Mouse (Mus musculus): ENCODE measurements around the gene Cpxm2. TPM values are rescaled to one million over a fixed set of nuclear protein-coding genes. Genes with fewer than 3 reads are reported as not detected.

Cpxm2 gene
- 2.6 TPM for polyA plus RNA-seq (2015; fragmentation: Illumina TruSeq; extraction: RNeasy Lipid Tissue Mini Kit (QIAGEN cat#74804); ENCODE audit: low read depth, low replicate concordance)

DNA sequence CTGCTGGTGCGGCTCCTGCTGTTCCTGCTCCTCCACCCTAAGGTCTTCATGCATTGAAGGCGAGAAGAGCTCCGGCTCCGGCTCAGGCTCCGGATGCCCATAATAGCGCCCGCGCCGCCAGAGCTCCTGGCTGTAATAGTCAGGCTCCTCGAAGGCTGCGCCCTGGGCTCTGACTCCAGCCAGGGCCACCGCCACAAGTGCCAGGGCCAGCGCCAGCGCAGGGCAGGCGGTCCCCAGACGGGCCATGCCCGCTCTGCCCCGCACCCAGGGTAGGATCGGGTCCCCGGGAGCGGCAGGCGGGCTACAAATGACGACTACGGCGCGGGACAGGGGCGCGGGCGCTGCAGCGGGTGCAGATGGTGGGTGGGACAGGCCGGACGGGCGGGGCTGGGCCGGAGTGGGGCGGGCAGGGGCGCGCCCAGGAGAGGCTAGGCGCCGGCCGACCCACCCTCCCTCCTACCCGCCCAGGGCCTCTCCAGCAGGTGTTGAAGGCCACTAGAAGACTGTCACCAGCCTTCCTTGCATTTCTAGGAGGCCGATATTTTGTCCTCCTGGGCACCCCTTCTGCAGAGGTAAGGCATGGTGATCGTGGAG lies at the start of gene Cpxm2:
Cpxm2 (minus strand) TSS at position 372 of the 594 bp plus-strand sequence.

Other genes with a start within 250 kb of the Cpxm2 start
- 43.3 TPM for gene Gpr26, start 188.3 kb downstream of the Cpxm2 start, polyA plus RNA-seq (2015; fragmentation: Illumina TruSeq; extraction: RNeasy Lipid Tissue Mini Kit (QIAGEN cat#74804); ENCODE audit: low read depth, low replicate concordance)
- 18.8 TPM for gene Chst15, start 162.5 kb upstream of the Cpxm2 start, polyA plus RNA-seq (2015; fragmentation: Illumina TruSeq; extraction: RNeasy Lipid Tissue Mini Kit (QIAGEN cat#74804); ENCODE audit: low read depth, low replicate concordance)